Mouse (Mus musculus) heart, adult 2 months (tissue): ENCODE measurements around the gene Pogz. TPM values are rescaled to one million over a fixed set of nuclear protein-coding genes. Genes with fewer than 3 reads are reported as not detected.
A peak's percentile ranks its signal among the peaks of the same experiment; 100 is the strongest.

Experiments used
- DNase-seq, 2 experiments: peaks; one replicate each; pipeline ENCODE4 v3.0.0; 2021
- H3K27ac ChIP-seq: fragments of 200-600 bp; 2 replicates; pipeline ENCODE4 v1.8.1; 2022
- H3K27me3 ChIP-seq: fragments of 200-500 bp; 2 replicates; pipeline ENCODE4 v1.6.1; 2012; ENCODE audit warnings: mild to moderate bottlenecking, low read length, inconsistent platforms, mixed read lengths; ENCODE audit not compliant: control insufficient read depth, insufficient read depth
- H3K36me3 ChIP-seq: fragments of 200-500 bp; 2 replicates; pipeline ENCODE4 v1.6.1; 2012; ENCODE audit warnings: low read length, inconsistent platforms; ENCODE audit not compliant: control insufficient read depth, insufficient read depth
- H3K4me1 ChIP-seq: fragments of 200-500 bp; 2 replicates; pipeline ENCODE4 v1.6.1; 2011; ENCODE audit warnings: low read length; ENCODE audit not compliant: control insufficient read depth, insufficient read depth
- H3K4me3 ChIP-seq: fragments of 200-600 bp; 2 replicates; pipeline ENCODE4 v1.8.1; 2022
- H3K79me2 ChIP-seq: fragments of 200-500 bp; replicated peaks from 2 replicates; pipeline ENCODE4 v1.6.1; 2012; ENCODE audit warnings: mild to moderate bottlenecking, inconsistent platforms, low read length, moderate library complexity, mixed read lengths; ENCODE audit not compliant: control insufficient read depth, insufficient read depth
- H3K9ac ChIP-seq: fragments of 200-500 bp; 2 replicates; pipeline ENCODE4 v1.6.1; 2012; ENCODE audit warnings: low read depth, mild to moderate bottlenecking, control low read depth, inconsistent platforms, low read length, mixed read lengths
- CTCF ChIP-seq: fragments of 200-600 bp; IDR thresholded peaks from 2 replicates; pipeline ENCODE4 v1.8.1; 2022; ENCODE audit warnings: antibody characterized with exemption, mild to moderate bottlenecking, moderate library complexity
- EP300 ChIP-seq: fragments of 200-500 bp; IDR thresholded peaks from 2 replicates; pipeline ENCODE4 v1.6.1; 2011; ENCODE audit warnings: low read depth, low read length, control low read depth; ENCODE audit not compliant: insufficient read depth
- POLR2A ChIP-seq: fragments of 200-500 bp; IDR thresholded peaks from 2 replicates; pipeline ENCODE4 v1.6.1; 2011; ENCODE audit warnings: mild to moderate bottlenecking, low read depth, low read length, control low read depth; ENCODE audit not compliant: insufficient read depth
- WGBS: fragments of 180-500 bp; shearing (Covaris S2); methylation state at CpG from one replicate; pipeline ENCODE4 v1.1.7; 2018; 5-methylcytosine and 5-hydroxymethylcytosine counted together
- intact Hi-C: fragments of 180-260 bp; cut with DNase I; formaldehyde crosslinking; loops from one replicate; pipeline ENCODE4 v1.15.1; 2025
- polyA plus RNA-seq: library from polyadenylated mRNA; depleted of rRNA; stranded (reverse); fragments of >200 nt; gene quantifications from 2 replicates; pipeline ENCODE4 v1.2.3, GENCODE M21; 2012
- total RNA-seq, 2 experiments: library from RNA; stranded (reverse); gene quantifications; 2 replicates each; pipeline ENCODE4 v1.2.3; 2021

Gene Pogz
- total and polyA plus RNA-seq, 3 experiments = 13.7 to 17.3 (median 17.3) TPM

DNA sequence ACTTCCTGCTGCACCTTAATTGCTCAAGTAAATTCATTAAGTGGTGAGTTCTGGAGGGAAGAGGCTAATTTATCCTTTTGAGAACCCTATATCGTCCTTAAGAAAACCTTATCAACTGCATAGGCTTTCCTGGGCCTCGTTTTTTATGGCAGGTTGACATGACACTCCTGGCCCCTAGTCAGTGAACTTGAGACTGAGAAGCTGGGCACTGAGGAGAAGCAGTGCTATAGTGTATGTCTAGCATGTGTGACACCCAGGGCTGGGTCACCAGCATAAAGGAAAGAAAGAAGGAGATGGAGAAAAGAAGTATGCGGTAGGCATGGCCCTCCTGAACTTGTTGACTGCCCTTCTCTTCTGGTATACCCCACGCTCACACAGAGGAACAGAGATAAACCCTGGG lies 23.3 kb upstream of the Pogz start:
- Histone ChIP-seq H3K9ac (no peak overlapping the region), H3K27me3 (no peaks in the 10 kb centered on the region), H3K4me3 (no peak overlapping the region), H3K27ac (no peak overlapping the region), H3K79me2 (no peaks in the 10 kb centered on the region), H3K36me3 (no peaks in the 10 kb centered on the region), H3K4me1 (no peaks in the 10 kb centered on the region)
- 78% methylated on average over 4 of the region's 4 CpGs for WGBS
- intact Hi-C loops = loop anchor here (5.0 kb wide), 1 partner anchor 88 kb away; no protein-coding TSS in a partner anchor
- TF ChIP-seq CTCF (no peak), POLR2A (no peak), EP300 (no peak)
- no peak for DNase-seq

DNA sequence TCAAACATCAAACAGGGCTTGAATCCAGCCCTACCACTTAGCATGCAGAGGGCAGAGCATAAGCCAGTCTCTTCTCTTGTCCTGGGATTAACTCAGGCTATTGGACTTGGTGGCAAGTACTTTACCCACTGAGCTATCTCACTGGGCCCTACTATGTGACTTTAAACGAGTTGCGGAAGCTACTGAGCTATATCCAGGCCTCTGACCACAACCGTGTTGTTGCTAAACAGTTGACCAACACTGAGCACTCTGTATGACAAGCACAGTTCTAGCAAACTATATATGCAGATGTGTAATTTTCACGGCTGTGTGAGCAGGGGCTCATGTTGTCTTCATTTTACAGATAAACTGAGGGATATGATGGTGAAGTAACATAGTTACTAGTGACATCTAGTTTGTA lies 22.7 kb upstream of the Pogz start:
- WGBS = 77% methylated on average over 4 of the region's 4 CpGs
- DNase-seq = no peak
- intact Hi-C loops = loop anchor here (5.0 kb wide), 1 partner anchor 88 kb away; no protein-coding TSS in a partner anchor
- H3K4me1 ChIP-seq = no peaks in the 10 kb centered on the region
- no peak overlapping the region for H3K4me3 ChIP-seq
- no peaks in the 10 kb centered on the region for H3K27me3 ChIP-seq
- no peaks in the 10 kb centered on the region for H3K79me2 ChIP-seq
- no peaks in the 10 kb centered on the region for H3K36me3 ChIP-seq
- H3K27ac ChIP-seq = no peak overlapping the region
- no peak for TF ChIP-seq CTCF
- TF ChIP-seq EP300 = no peak
- TF ChIP-seq POLR2A = no peak
- H3K9ac ChIP-seq = no peak overlapping the region

- DNase-seq = no peak
- no peak overlapping the region for H3K4me3 ChIP-seq
- H3K4me1 ChIP-seq = no peaks in the 10 kb centered on the region
- no peaks in the 10 kb centered on the region for H3K27me3 ChIP-seq
- H3K9ac ChIP-seq = no peak overlapping the region
- no peak for TF ChIP-seq CTCF
- TF ChIP-seq EP300 = no peak
- TF ChIP-seq POLR2A = no peak
- no peaks in the 10 kb centered on the region for H3K36me3 ChIP-seq
- intact Hi-C loops = no loop called here
- H3K79me2 ChIP-seq = no peaks in the 10 kb centered on the region
- no peak overlapping the region for H3K27ac ChIP-seq
These were observed 21.8 kb upstream of the Pogz start for GRCm38 (mm10) chr3:94815603-94816002.

- no peaks in the 10 kb centered on the region for H3K27me3 ChIP-seq
- no peaks in the 10 kb centered on the region for H3K36me3 ChIP-seq
- TF ChIP-seq EP300 (no peak), POLR2A (no peak), CTCF (no peak)
- WGBS = 84% methylated on average over 2 of the region's 2 CpGs
- intact Hi-C loops = no loop called here
- no peak overlapping the region for H3K4me3 ChIP-seq
- no peaks in the 10 kb centered on the region for H3K79me2 ChIP-seq
- peaks cover 2% of the 10 kb centered on the region; the same call in 1 of the 2 replicates for H3K4me1 ChIP-seq
- DNase-seq = no peak
- no peak overlapping the region for H3K27ac ChIP-seq
- no peak overlapping the region for H3K9ac ChIP-seq
These were observed 19.6 kb upstream of the Pogz start for GRCm38 (mm10) chr3:94817731-94818130.

DNA sequence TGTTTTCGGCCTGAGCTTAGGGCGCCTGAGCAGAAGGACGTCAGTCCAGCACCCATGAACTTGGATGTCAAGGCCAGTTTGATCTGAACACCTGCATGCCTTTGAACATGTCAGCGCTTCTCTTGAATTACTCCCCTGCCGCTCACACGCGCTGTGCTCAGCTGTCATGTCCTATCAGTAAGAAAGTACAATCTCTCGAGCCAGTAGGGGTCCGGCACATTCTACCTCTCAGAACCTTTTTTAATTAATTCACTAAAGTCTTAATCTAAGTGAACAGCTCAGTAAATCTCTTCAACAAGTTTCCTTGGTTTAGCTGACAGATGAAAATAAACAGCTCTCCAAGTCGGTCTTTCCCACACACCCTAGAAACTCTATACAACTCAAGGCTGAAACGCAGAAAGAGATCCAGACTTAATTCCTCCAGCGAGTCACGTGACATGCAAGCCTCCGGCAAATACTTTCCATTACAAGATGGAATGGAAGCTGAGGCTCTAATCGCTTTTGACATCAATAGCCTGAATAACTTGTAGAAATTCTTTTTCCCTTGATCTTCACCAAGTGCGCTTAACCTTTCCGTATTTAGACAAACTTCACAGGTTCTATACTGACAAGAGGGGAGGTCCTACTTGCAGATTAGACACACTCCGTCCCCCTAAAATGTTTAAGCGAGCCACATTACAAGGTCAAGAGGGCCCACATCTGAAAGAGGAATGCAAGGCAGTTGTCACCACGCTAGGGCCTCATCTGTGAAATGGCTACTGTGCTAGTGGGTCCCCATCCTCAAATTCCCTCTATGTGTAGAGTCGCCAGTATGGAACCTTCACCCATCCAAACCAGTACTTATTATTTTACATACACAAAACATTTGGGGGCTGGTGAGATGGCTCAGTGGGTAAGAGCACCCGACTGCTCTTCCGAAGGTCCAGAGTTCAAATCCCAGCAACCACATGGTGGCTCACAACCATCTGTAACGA lies 17.6 kb upstream of the Pogz start:
- 69% methylated on average over 24 of the region's 24 CpGs for WGBS
- Histone ChIP-seq H3K27me3 (no peaks in the 10 kb centered on the region), H3K4me1 (peaks cover 2% of the 10 kb centered on the region; the same call in 1 of the 2 replicates), H3K36me3 (no peaks in the 10 kb centered on the region), H3K79me2 (no peaks in the 10 kb centered on the region), H3K4me3 (no peak overlapping the region), H3K9ac (no peak overlapping the region), H3K27ac (no peak overlapping the region)
- intact Hi-C loops = no loop called here
- no peak for DNase-seq
- TF ChIP-seq EP300 (no peak), POLR2A (no peak), CTCF (no peak)

DNA sequence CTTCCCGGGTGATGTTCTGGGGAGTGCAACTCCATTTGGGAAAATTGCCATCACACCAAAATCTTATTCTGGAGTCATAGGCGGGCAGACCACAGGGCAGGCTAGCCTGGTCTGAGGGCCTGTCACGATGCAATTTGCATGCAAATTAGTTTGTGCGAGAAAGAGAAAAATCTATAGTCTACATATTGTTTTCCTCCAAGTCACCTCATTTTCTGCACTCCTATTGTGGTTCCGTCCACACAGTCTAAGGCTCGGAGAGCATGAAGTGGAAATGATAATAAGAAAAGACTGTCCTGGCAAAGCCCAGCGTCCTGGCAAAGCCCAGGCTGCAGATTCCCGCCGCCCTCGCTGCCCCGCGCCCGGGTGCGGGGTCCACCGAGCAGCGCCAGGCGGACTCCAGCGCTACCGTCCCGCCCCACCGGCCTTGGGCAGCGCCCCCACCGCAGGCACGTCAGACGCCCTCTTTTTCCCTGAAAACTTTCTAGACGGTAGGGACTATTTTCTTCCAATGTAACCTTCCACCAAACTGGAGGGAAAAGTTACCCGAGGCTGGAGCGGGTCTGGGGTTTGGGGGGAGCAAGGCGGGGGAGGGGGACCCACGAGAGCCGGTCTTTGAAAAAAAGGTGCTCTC lies 16.2 kb upstream of the Pogz start:
- Histone ChIP-seq H3K79me2 (no peaks in the 10 kb centered on the region), H3K36me3 (no peaks in the 10 kb centered on the region), H3K27me3 (no peaks in the 10 kb centered on the region), H3K27ac (peak overlapping the region; percentile 72), H3K4me3 (peak overlapping the region; percentile 77), H3K4me1 (peaks cover 2% of the 10 kb centered on the region; the same call in 1 of the 2 replicates), H3K9ac (peak overlapping the region; percentile 81)
- intact Hi-C loops = loop anchor here (1.0 kb wide), 1 partner anchor 16 kb away; the partner anchor contains the start of gene Pogz
- TF ChIP-seq CTCF = peak; percentile 4; the same call in 1 of the 2 replicates
- no peak for TF ChIP-seq POLR2A
- no peak for TF ChIP-seq EP300
- peak; percentile 60 to 67 for DNase-seq
- WGBS = 3% methylated on average over 31 of the region's 31 CpGs
